Mouse (Mus musculus): Measurements from ENCODE around the gene Shtn1. TPM values are rescaled to one million over a fixed set of nuclear protein-coding genes. Genes with fewer than 3 reads are reported as not detected.

The Shtn1 gene
- polyA plus RNA-seq, 1 experiment from 2014 or later: 0.94 TPM

GRCm38 (mm10) chr19:59023876-59024275, 52.0 kb downstream of the Shtn1 start:
- Histone ChIP-seq H3K4me3 (replicated peaks) (no peak overlapping the region), H3K9me3 (peaks cover 8% of the 10 kb centered on the region; the same call in 1 of the 2 replicates), H3K27me3 (no peaks in the 10 kb centered on the region), H3K36me3 (no peaks in the 10 kb centered on the region), H3K4me1 (replicated peaks) (no peaks in the 10 kb centered on the region), H3K4me2 (no peak overlapping the region), H3K27ac (no peak overlapping the region), H3K9ac (replicated peaks) (no peak overlapping the region)
- WGBS: 85% methylated on average over 3 of the region's 3 CpGs
- no peak for ATAC-seq (ENCODE audit: insufficient number of reproducible peaks, insufficient read depth, low FRiP score, low TSS enrichment, low read depth)

DNA sequence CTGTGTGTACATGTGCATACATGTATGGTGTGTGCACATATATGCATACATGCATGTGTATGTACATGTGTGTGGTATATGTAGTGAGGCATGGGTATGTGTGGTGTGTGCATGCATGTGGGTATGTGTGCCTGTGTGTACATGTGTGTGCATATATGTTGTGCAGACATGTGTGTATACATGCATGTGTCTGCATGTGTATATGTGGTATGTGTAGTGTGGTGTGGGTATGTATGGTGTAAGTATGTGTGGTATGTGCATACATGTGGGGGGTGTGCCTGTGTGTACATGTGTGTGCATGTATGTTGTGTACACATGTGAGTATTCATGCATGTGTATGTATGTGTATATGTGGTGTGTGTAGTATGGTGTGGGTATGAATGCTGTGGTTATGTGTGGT, 54.3 kb downstream of the Shtn1 start:
- no peak for ATAC-seq (ENCODE audit: insufficient number of reproducible peaks, insufficient read depth, low FRiP score, low TSS enrichment, low read depth)
- H3K27me3 ChIP-seq: no peaks in the 10 kb centered on the region
- no peaks in the 10 kb centered on the region for H3K4me1 ChIP-seq (replicated peaks)
- peaks cover 8% of the 10 kb centered on the region; the same call in 1 of the 2 replicates for H3K9me3 ChIP-seq
- no peak overlapping the region for H3K9ac ChIP-seq (replicated peaks)
- no peak overlapping the region for H3K4me2 ChIP-seq
- H3K36me3 ChIP-seq: no peaks in the 10 kb centered on the region
- H3K27ac ChIP-seq: no peak overlapping the region
- H3K4me3 ChIP-seq (replicated peaks): no peak overlapping the region

GRCm38 (mm10) chr19:59010802-59011201, 65.1 kb downstream of the Shtn1 start:
- H3K27ac ChIP-seq: no peak overlapping the region
- no peak overlapping the region for H3K4me3 ChIP-seq (replicated peaks)
- 76% methylated on average over 5 of the region's 5 CpGs for WGBS
- H3K9ac ChIP-seq (replicated peaks): no peak overlapping the region
- no peak for ATAC-seq (ENCODE audit: insufficient number of reproducible peaks, insufficient read depth, low FRiP score, low TSS enrichment, low read depth)
- no peaks in the 10 kb centered on the region for H3K9me3 ChIP-seq
- no peaks in the 10 kb centered on the region for H3K36me3 ChIP-seq
- H3K4me2 ChIP-seq: no peak overlapping the region
- no peaks in the 10 kb centered on the region for H3K4me1 ChIP-seq (replicated peaks)
- 0 out of 2 replicates have a peak, but pooled peaks cover 9% of the 10 kb centered on the region for H3K27me3 ChIP-seq

GRCm38 (mm10) chr19:59006577-59007340, 69.1 kb downstream of the Shtn1 start:
- no peak overlapping the region for H3K9ac ChIP-seq (replicated peaks)
- H3K27ac ChIP-seq: no peak overlapping the region
- no peak for ATAC-seq (ENCODE audit: insufficient number of reproducible peaks, insufficient read depth, low FRiP score, low TSS enrichment, low read depth)
- 66% methylated on average over 15 of the region's 15 CpGs for WGBS
- no peak overlapping the region for H3K4me2 ChIP-seq
- no peak overlapping the region for H3K4me3 ChIP-seq (replicated peaks)
- H3K4me1 ChIP-seq (replicated peaks): no peaks in the 10 kb centered on the region
- no peaks in the 10 kb centered on the region for H3K9me3 ChIP-seq
- 0 out of 2 replicates have a peak, but pooled peaks cover 9% of the 10 kb centered on the region for H3K27me3 ChIP-seq
- no peaks in the 10 kb centered on the region for H3K36me3 ChIP-seq

- Histone ChIP-seq H3K4me1 (replicated peaks) (no peaks in the 10 kb centered on the region), H3K4me2 (no peak overlapping the region), H3K9ac (replicated peaks) (no peak overlapping the region), H3K27me3 (0 out of 2 replicates have a peak, but pooled peaks cover 1% of the 10 kb centered on the region), H3K4me3 (replicated peaks) (no peak overlapping the region), H3K9me3 (no peaks in the 10 kb centered on the region), H3K27ac (no peak overlapping the region), H3K36me3 (no peaks in the 10 kb centered on the region)
- ATAC-seq (ENCODE audit: insufficient number of reproducible peaks, insufficient read depth, low FRiP score, low TSS enrichment, low read depth): no peak
- WGBS: 88% methylated on average over 6 of the region's 6 CpGs
Observed at GRCm38 (mm10) chr19:59002827-59003226, 73.1 kb downstream of the Shtn1 start.

DNA sequence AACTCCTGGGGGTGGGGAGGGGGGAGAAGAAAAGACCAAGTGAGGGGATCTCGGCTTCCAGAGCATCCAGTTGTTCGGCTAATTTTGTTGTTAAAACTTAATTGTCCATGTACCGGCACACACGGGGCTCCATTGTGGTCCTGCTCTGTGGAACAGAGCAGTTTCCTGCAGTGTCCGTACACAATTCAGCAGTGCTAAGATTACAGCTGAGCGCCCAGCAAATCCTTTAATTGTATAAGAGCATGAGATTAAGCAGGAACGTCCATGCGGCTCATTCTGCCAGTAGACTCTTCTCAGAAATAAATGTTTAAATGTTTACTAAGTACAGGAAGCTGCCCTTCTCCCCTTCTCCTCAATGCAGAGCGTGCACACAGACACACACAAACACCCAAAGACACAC, 94.3 kb downstream of the Shtn1 start:
- Histone ChIP-seq H3K4me2 (no peak overlapping the region; the same call in 1 of the 2 replicates), H3K4me3 (replicated peaks) (no peak overlapping the region), H3K4me1 (replicated peaks) (peaks cover 26% of the 10 kb centered on the region), H3K27ac (0 out of 2 replicates have a peak overlapping the region, but pooled peaks have one; percentile 7), H3K27me3 (peaks cover 30% of the 10 kb centered on the region), H3K9me3 (no peaks in the 10 kb centered on the region), H3K9ac (replicated peaks) (no peak overlapping the region), H3K36me3 (no peaks in the 10 kb centered on the region)
- WGBS: 30% methylated on average over 9 of the region's 9 CpGs
- no peak for ATAC-seq (ENCODE audit: insufficient number of reproducible peaks, insufficient read depth, low FRiP score, low TSS enrichment, low read depth)

GRCm38 (mm10) chr19:58980056-58980440, 95.9 kb downstream of the Shtn1 start:
- H3K4me1 ChIP-seq (replicated peaks): peaks cover 31% of the 10 kb centered on the region
- WGBS: 75% methylated on average over 5 of the region's 5 CpGs
- H3K9ac ChIP-seq (replicated peaks): no peak overlapping the region
- no peaks in the 10 kb centered on the region for H3K36me3 ChIP-seq
- no peak overlapping the region for H3K27ac ChIP-seq
- H3K9me3 ChIP-seq: no peaks in the 10 kb centered on the region
- peaks cover 20% of the 10 kb centered on the region for H3K27me3 ChIP-seq
- no peak for ATAC-seq (ENCODE audit: insufficient number of reproducible peaks, insufficient read depth, low FRiP score, low TSS enrichment, low read depth)
- no peak overlapping the region for H3K4me2 ChIP-seq
- H3K4me3 ChIP-seq (replicated peaks): no peak overlapping the region

GRCm38 (mm10) chr19:58979436-58980055, 96.4 kb downstream of the Shtn1 start:
- Histone ChIP-seq H3K27ac (no peak overlapping the region), H3K4me2 (no peak overlapping the region), H3K4me1 (replicated peaks) (peaks cover 34% of the 10 kb centered on the region), H3K9ac (replicated peaks) (no peak overlapping the region), H3K27me3 (peaks cover 15% of the 10 kb centered on the region; the same call in 1 of the 2 replicates), H3K9me3 (no peaks in the 10 kb centered on the region), H3K4me3 (replicated peaks) (no peak overlapping the region), H3K36me3 (no peaks in the 10 kb centered on the region)
- ATAC-seq (ENCODE audit: insufficient number of reproducible peaks, insufficient read depth, low FRiP score, low TSS enrichment, low read depth): no peak
- WGBS: 50% methylated on average over 13 of the region's 13 CpGs

- no peaks in the 10 kb centered on the region for H3K9me3 ChIP-seq
- H3K4me2 ChIP-seq: no peak overlapping the region
- no peaks in the 10 kb centered on the region for H3K36me3 ChIP-seq
- peaks cover 15% of the 10 kb centered on the region; the same call in 1 of the 2 replicates for H3K27me3 ChIP-seq
- no peak overlapping the region for H3K27ac ChIP-seq
- ATAC-seq (ENCODE audit: insufficient number of reproducible peaks, insufficient read depth, low FRiP score, low TSS enrichment, low read depth): peak; percentile 52; the same call in 1 of the 2 replicates
- WGBS: 60% methylated on average over 11 of the region's 11 CpGs
- no peak overlapping the region for H3K4me3 ChIP-seq (replicated peaks)
- peaks cover 34% of the 10 kb centered on the region for H3K4me1 ChIP-seq (replicated peaks)
- no peak overlapping the region for H3K9ac ChIP-seq (replicated peaks)
Observed at GRCm38 (mm10) chr19:58978401-58979171, 97.3 kb downstream of the Shtn1 start.

DNA sequence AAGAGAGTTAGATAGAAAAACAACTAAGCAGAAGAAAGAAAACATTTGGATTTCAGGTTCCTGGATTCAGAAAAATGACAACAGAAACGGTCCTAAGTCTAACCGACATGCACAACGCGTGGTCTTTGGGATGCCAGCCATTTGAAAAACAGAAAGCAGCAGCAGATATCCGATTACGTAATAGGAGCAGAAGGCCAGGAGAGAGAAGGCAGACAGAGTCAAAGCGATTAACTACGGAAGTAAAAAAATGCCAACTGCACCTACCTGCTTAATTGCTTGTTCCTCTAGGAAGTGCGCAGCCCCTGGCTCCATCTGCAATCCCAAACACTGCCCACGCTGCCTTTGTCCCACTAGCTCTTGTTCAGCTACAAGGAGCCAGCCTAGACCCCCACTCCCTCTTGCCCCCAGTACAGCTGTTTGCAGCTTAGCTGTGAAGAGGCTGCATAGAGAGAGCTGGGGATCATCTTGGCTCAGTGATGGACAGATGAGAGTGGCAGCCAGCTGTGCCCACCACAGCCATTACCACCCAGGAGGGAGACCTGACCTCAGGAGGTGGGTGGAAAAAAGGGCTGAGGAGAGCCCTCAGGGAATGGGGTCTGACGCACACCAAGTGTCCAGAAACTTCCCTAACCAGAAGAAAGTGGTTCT, 100.6 kb downstream of the Shtn1 start:
- Histone ChIP-seq H3K4me2 (no peak overlapping the region), H3K4me3 (replicated peaks) (no peak overlapping the region), H3K9ac (replicated peaks) (no peak overlapping the region), H3K4me1 (replicated peaks) (peaks cover 33% of the 10 kb centered on the region), H3K36me3 (no peaks in the 10 kb centered on the region), H3K27me3 (peaks cover 37% of the 10 kb centered on the region), H3K9me3 (no peaks in the 10 kb centered on the region), H3K27ac (no peak overlapping the region)
- WGBS: 54% methylated on average over 11 of the region's 11 CpGs
- 0 out of 2 replicates have a peak, but pooled peaks have one; percentile 16 for ATAC-seq (ENCODE audit: insufficient number of reproducible peaks, insufficient read depth, low FRiP score, low TSS enrichment, low read depth)

DNA sequence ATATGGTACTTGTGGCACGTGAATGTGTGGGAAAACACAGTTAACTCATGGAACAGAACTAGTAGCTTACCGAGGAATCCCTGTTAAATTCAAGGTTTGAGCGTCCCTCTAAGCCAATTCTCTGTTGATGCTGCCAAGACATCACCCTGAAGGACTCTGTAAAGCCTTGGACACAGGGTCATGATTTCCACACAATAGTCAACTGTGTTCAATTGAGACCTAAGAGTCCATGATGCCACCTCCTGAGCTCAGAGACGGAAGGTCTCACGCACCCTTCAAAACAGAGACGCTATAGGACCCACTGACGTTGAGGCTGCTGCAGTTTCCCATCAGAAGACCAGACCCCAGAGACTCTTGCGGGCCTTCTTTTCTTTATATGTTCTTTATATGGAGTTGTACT, 101.8 kb downstream of the Shtn1 start:
- H3K4me3 ChIP-seq (replicated peaks): no peak overlapping the region
- no peak overlapping the region for H3K4me2 ChIP-seq
- ATAC-seq (ENCODE audit: insufficient number of reproducible peaks, insufficient read depth, low FRiP score, low TSS enrichment, low read depth): no peak
- H3K27ac ChIP-seq: no peak overlapping the region
- no peaks in the 10 kb centered on the region for H3K36me3 ChIP-seq
- 89% methylated on average over 8 of the region's 8 CpGs for WGBS
- H3K9me3 ChIP-seq: no peaks in the 10 kb centered on the region
- peaks cover 23% of the 10 kb centered on the region; the same call in 1 of the 2 replicates for H3K4me1 ChIP-seq (replicated peaks)
- H3K9ac ChIP-seq (replicated peaks): no peak overlapping the region
- H3K27me3 ChIP-seq: peaks cover 43% of the 10 kb centered on the region
